Mouse (Mus musculus) urinary bladder, postnatal 36 days (tissue): ENCODE data around the gene Extl1.

Experiments used
- DNase-seq, 2 experiments: peaks; one replicate each; pipeline ENCODE4 v3.0.0; 2022; ENCODE audit warnings: low spot score in 2 of 2, mixed read lengths in 1 of 2

Gene Extl1

GRCm38 (mm10) chr4:134391636-134392035, 8.0 kb upstream of the Extl1 start:
- no peak for DNase-seq

GRCm38 (mm10) chr4:134388397-134388796, 4.7 kb upstream of the Extl1 start:
- DNase-seq, result peak in 1 of 2 experiments; percentile 69

- DNase-seq, result no peak
Observed at GRCm38 (mm10) chr4:134387268-134387667, 3.6 kb upstream of the Extl1 start.

- no peak for DNase-seq
Observed at GRCm38 (mm10) chr4:134379510-134379909, 4.1 kb downstream of the Extl1 start.

- no peak for DNase-seq
Observed at GRCm38 (mm10) chr4:134378089-134378615, 5.5 kb downstream of the Extl1 start.

- no peak for DNase-seq
Observed at GRCm38 (mm10) chr4:134374306-134374705, 9.3 kb downstream of the Extl1 start.

- DNase-seq, result no peak
Observed at GRCm38 (mm10) chr4:134373295-134373694, 10.4 kb downstream of the Extl1 start.

- peak; percentile 79 to 86 for DNase-seq
Observed at GRCm38 (mm10) chr4:134372294-134372747, 11.3 kb downstream of the Extl1 start.

- no peak for DNase-seq
Observed at GRCm38 (mm10) chr4:134371316-134371855, 12.3 kb downstream of the Extl1 start.

- no peak for DNase-seq
Observed at GRCm38 (mm10) chr4:134370649-134371221, 12.9 kb downstream of the Extl1 start.

- DNase-seq, result no peak
Observed at GRCm38 (mm10) chr4:134365280-134365679, 18.4 kb downstream of the Extl1 start.

- no peak for DNase-seq
Observed at GRCm38 (mm10) chr4:134362586-134362985, 21.1 kb downstream of the Extl1 start.

GRCm38 (mm10) chr4:134362124-134362523, 21.5 kb downstream of the Extl1 start:
- DNase-seq, result no peak

GRCm38 (mm10) chr4:134361215-134361614, 22.4 kb downstream of the Extl1 start:
- DNase-seq, result no peak

GRCm38 (mm10) chr4:134359649-134360048, 24.0 kb downstream of the Extl1 start:
- peak; percentile 33 to 51 for DNase-seq

- no peak for DNase-seq
Observed at GRCm38 (mm10) chr4:134357461-134357771, 26.2 kb downstream of the Extl1 start.

- peak; percentile 61 to 71 for DNase-seq
Observed at GRCm38 (mm10) chr4:134356591-134357460, 26.8 kb downstream of the Extl1 start.

- DNase-seq, result peak in 1 of 2 experiments; percentile 43
Observed at GRCm38 (mm10) chr4:134355841-134356452, 27.7 kb downstream of the Extl1 start.

- no peak for DNase-seq
Observed at GRCm38 (mm10) chr4:134353527-134354409, 29.9 kb downstream of the Extl1 start.

GRCm38 (mm10) chr4:134352929-134353328, 30.7 kb downstream of the Extl1 start:
- no peak for DNase-seq

GRCm38 (mm10) chr4:134352261-134352707, 31.4 kb downstream of the Extl1 start:
- no peak for DNase-seq
